Mouse (Mus musculus) thymus, postnatal 14 days (tissue): ENCODE measurements around the gene Pamr1.

Source experiments
- DNase-seq: peaks from one replicate; pipeline ENCODE4 v3.0.0; 2021

Gene Pamr1

DNA sequence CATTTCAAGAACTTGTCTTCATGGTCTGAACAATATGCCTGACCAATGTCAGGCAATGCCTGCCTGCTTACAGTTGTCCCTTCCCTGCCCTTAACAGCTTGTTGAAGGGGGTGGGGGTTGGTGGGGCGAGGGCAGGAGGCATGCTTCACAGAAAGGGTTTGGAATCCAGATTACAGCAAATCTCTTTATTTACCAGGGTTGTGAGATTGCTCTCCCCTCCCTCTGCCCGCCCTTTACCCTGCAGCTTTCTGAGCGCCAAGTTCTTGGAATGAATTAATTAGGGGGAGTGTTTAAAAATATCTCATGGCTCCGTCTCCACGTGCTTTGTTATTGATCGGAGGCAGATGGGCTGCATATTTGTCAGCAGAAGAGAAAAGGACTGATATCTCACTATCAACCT lies 113.5 kb downstream of the Pamr1 start:
- DNase-seq: no peak

DNA sequence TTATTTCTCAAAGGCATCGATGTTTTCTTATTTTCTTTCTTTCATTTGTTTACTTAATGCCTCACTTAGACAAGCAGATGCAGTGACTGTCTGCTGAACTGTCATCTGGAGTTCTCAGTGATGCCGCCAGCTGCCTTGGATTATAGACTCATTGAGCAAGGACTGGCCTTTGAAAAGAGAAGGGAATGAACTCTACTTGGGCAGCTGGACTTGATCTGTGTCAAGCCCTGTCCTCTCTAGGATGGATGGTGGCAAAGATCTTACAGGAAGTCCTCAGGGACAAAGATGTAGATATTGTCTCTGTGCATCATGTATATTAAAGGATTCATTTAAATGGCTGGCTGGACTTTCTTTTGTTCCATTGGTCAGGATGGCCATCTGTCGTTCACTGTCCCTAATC lies 114.1 kb downstream of the Pamr1 start:
- no peak for DNase-seq

DNA sequence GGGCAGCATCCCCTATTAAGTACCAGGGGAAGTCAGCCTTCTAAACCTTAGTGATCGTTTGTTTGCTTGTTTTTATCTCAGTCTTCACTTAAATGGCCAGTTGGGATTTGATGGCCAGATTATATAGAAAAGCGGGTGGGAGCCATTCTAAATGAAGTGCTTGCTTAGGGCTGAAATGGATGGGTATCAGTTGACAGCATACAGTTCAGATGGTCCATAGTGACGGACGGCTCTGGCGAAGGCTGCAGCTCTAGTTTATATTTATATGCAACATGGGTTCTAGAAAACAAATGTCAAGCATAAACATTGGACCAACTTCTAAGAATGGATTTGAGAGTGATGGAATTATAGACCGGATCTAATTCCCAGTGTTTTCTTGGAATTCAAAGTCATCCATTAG lies 118.2 kb downstream of the Pamr1 start:
- DNase-seq: no peak

DNA sequence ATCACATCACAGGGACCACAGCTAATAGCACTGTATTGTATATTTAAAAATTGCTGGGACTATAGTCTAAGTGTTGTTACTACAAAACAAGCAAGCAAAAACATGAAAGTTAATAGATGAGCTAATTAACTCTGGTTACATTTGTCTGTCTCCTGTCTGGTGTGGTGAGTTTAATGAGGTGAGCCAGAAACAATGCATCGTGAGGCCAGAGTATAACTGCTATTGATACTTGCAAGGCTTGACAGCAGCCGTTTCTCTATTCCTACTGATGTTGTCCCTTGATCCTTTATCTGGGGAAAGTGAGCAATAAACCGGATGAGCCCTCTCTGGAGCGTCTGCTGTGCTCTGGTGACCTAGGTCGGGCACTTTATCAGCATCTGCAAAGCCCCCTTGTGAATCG lies 119.8 kb downstream of the Pamr1 start:
- no peak for DNase-seq

DNA sequence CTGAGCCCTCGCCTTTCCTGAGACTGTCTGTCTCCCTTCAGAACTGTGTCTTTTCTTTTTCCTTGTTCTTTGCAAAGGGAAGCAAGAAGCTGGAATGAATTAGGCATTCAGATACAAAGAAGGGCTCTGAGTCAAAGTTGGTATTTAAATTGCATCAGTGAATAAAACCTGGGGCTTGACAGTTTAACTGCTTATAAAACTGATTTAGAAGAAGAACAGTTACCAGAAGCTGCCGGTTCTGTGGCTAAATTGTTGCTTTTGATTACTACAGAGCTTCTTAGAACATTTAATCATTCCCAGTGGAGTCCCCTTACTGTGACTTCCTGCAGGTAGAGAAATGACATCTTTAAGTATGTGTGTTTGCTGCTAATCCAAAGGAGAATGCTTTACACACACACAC lies 124.8 kb downstream of the Pamr1 start:
- no peak for DNase-seq

GRCm38 (mm10) chr2:102675275-102675674 lies 125.5 kb downstream of the Pamr1 start:
- DNase-seq: peak; percentile 61

GRCm38 (mm10) chr2:102676716-102677312 lies 127.0 kb downstream of the Pamr1 start:
- DNase-seq: no peak

DNA sequence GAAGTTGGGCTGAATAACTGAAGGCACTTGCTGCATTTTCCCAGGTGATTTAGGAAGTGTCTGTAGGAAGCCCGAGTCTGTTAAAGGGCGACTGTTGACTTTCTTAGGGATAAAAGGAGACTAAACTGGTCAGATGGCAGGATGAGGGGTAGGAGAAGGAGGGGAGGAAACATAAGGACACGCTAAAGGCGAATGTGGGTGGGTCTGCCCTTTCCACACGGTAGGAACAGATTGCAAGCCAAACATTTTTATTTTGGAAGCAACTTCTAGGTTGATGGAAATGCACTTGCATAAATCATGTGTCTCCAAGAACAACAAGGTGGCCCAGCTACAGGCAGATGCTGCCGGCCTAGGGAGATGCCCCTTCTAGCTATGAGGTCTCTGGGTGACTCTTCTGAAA lies 127.6 kb downstream of the Pamr1 start:
- no peak for DNase-seq

DNA sequence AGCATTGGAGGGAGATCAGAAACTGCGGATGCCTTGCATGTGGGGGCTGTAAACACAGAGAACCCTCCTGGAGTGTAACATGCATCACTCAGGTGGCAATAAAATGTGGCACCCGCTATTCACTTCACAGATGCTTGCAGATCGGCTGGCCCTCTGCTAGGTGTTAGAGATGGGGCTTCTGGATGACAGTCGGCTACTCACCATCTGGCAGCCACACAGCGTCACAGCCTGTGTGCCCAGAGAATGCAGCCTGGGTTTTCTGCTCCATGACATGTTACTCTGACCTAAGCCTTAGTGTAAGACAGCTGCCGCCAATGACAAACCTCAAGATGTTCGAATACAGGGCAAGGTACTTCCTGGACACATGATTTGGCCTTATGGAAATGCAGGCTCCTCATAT lies 131.5 kb downstream of the Pamr1 start:
- DNase-seq: no peak

GRCm38 (mm10) chr2:102682168-102682567 lies 132.4 kb downstream of the Pamr1 start:
- DNase-seq: peak; percentile 53

GRCm38 (mm10) chr2:102685371-102686107 lies 135.7 kb downstream of the Pamr1 start:
- DNase-seq: no peak

DNA sequence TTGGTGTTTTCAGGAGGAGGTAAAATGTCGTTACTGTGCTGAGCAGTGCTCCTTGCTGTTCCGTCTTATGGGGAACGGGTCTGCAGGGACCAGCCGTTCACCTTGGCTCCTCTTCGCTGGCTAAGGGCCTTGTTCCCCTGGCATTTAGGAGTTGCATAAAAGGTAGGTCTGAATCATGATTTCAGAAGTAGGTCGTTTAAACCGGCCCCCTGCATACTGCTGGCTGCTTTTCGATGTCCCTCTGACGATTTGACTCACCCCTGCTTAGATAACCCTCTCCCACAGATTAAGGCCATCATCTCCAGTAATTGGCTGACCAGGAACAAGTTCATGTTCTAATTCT lies 136.3 kb downstream of the Pamr1 start:
- no peak for DNase-seq
